Mouse (Mus musculus): ENCODE results near the gene Cym. TPM values are rescaled to one million over a fixed set of nuclear protein-coding genes. Genes with fewer than 3 reads are reported as not detected.

Cym gene
- total RNA-seq (2014; rRNA removed) (0.09 and 0.13 TPM in 2 replicates), polyA plus RNA-seq (2012; rRNA removed) (0.14 TPM in 1 of 2 replicates, not detected in the other)

DNA sequence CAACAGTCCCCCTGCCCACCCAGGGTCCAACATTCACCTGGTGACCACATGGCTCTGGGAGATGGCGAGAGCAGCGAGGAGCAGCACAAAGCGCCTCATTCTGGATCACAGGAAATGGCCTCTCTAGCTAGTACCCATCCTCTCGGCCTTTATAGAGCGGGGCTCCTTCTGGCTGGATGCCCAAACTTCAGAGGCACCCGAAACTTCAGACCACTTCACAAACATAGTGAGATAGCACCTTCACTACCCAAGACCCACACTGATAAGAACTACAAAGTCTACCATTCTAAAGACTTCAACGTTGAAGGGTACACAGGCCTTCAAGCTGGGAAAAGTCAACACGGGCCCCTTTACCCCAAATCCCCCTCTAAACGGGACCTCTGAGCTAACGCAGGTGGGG is at the start of gene Cym:
Gene Cym (minus strand): TSS at position 125 of the 400 bp plus-strand sequence.
- Histone ChIP-seq H3K4me1 (ENCODE audit: control insufficient read depth, insufficient read depth, low read length) (peaks cover 5% of the 10 kb centered on the region; the same call in 1 of the 2 replicates), H3K4me3 (ENCODE audit: insufficient read depth, low read depth, low read length) (no peak within 1 kb of the TSS), H3K79me2 (ENCODE audit: control insufficient read depth, insufficient read depth, low read length) (no peaks in the 10 kb centered on the region), H3K27me3 (ENCODE audit: control insufficient read depth, insufficient read depth, low read length) (no peaks in the 10 kb centered on the region), H3K9ac (ENCODE audit: low read depth, low read length) (no peak within 1 kb of the TSS), H3K36me3 (ENCODE audit: control insufficient read depth, insufficient read depth, low read length) (no peaks in the 10 kb centered on the region), H3K27ac (replicated peaks; ENCODE audit: insufficient read depth, low read depth, low read length) (no peak within 1 kb of the TSS)
- TF ChIP-seq CTCF (IDR thresholded peaks at IDR 0.05; ENCODE audit: low read depth, low read length) (no peak), POLR2A (IDR thresholded peaks at IDR 0.05; ENCODE audit: extremely low read depth, insufficient read depth, low read length) (no peak)
- no peak for DNase-seq (ENCODE audit: extremely low read depth, low read depth, low spot score)
- WGBS, result 80% methylated on average over 10 of the region's 10 CpGs

DNA sequence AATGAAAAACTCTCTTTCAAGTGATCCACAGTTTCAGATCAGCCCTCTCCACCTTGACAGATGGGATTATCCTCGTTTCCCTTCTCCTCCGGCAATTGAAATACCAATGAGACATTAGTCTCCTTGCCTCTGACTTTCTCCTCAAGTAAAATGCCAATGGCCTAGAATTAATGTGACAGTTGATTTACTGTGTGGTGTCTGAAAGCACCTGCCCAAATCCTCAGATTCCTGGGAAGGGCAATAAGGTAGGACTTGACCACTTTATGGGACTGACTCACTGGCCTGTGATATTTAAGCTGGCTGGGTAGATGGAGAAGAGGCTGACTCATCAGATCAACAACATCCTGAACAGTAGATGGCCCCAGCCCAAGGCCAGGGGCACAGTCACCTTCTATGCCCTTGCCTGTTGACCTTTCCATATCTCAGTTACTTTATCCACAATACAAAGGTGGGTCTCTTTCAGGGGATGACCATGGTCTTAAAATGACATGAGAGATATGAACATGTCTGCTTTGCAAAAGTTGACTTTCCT is 45.3 kb upstream of the Cym start:
- Histone ChIP-seq H3K4me1 (ENCODE audit: control insufficient read depth, insufficient read depth, low read length) (no peaks in the 10 kb centered on the region), H3K4me3 (ENCODE audit: insufficient read depth, low read depth, low read length) (no peak overlapping the region), H3K79me2 (ENCODE audit: control insufficient read depth, insufficient read depth, low read length) (no peaks in the 10 kb centered on the region), H3K9ac (ENCODE audit: low read depth, low read length) (no peak overlapping the region), H3K36me3 (ENCODE audit: control insufficient read depth, insufficient read depth, low read length) (no peaks in the 10 kb centered on the region), H3K27me3 (ENCODE audit: control insufficient read depth, insufficient read depth, low read length) (no peaks in the 10 kb centered on the region), H3K27ac (replicated peaks; ENCODE audit: insufficient read depth, low read depth, low read length) (no peak overlapping the region)
- no peak for DNase-seq (ENCODE audit: extremely low read depth, low read depth, low spot score)
- WGBS, result 82% methylated on average over 2 of the region's 2 CpGs
- TF ChIP-seq POLR2A (IDR thresholded peaks at IDR 0.05; ENCODE audit: extremely low read depth, insufficient read depth, low read length) (no peak), CTCF (IDR thresholded peaks at IDR 0.05; ENCODE audit: low read depth, low read length) (no peak)

DNA sequence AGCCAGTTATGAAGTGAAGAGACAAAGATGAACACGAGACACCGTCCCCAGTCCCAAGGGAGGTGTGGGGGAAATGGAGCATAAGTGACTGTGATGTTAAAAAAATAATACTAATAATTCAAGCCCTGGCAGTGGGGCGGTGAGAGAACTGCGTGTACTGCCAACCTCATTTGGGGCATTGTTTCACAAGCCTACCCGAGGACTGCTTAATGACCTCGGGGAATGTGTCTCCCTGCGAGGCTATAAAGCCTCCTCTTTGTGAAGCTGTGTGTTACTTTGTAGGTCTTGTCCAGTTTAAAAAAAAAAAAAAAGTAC is 40.3 kb upstream of the Cym start:
- H3K36me3 ChIP-seq (ENCODE audit: control insufficient read depth, insufficient read depth, low read length), result no peaks in the 10 kb centered on the region
- DNase-seq (ENCODE audit: extremely low read depth, low read depth, low spot score), result no peak
- no peak overlapping the region for H3K4me3 ChIP-seq (ENCODE audit: insufficient read depth, low read depth, low read length)
- no peaks in the 10 kb centered on the region for H3K27me3 ChIP-seq (ENCODE audit: control insufficient read depth, insufficient read depth, low read length)
- WGBS, result 38% methylated on average over 7 of the region's 7 CpGs
- H3K79me2 ChIP-seq (ENCODE audit: control insufficient read depth, insufficient read depth, low read length), result no peaks in the 10 kb centered on the region
- no peak overlapping the region for H3K27ac ChIP-seq (replicated peaks; ENCODE audit: insufficient read depth, low read depth, low read length)
- no peaks in the 10 kb centered on the region for H3K4me1 ChIP-seq (ENCODE audit: control insufficient read depth, insufficient read depth, low read length)
- no peak overlapping the region for H3K9ac ChIP-seq (ENCODE audit: low read depth, low read length)
- TF ChIP-seq POLR2A (IDR thresholded peaks at IDR 0.05; ENCODE audit: extremely low read depth, insufficient read depth, low read length), result no peak

DNA sequence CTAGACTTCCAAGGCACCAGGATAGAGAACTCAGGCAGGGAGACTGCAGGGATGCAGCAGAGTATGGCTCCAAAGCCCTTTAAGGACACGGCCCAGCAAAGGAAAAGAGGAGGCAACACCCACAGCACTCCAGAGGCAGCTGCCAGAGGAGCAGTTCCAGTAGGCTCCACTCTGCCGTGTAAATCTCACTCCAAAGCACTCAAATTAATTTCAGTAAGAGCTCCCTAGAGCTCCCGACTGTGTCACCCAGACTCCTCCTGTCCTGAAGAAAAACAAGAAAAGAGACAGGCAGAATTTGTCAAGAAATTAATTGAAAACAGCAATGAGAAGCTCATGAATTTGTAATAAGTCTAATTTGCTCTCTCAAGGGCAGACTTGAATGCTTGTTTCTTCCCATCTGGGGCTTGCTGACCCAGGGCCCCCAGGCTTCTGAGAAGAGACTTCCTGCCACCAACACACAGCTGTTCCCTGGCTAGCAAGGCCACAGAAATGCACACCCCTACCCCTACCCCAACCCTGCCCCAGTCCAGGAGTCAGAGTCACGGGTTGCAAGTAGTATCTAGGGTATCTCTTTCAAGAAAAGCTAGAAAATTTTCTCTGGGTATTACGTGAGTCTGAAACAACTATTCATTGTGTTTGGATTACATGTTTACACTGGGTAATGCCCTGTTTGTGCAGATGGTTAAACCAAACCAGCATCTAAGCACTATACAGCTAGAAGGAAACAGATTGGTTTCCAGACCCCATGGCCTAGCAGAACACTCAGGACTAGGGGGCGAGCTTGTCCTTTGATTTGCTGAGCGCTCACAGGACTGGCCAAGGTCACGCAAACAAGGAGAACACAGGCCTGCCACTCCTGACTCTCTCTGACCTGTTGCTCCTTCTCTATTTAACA is 39.7 kb upstream of the Cym start:
- no peak for DNase-seq (ENCODE audit: extremely low read depth, low read depth, low spot score)
- no peaks in the 10 kb centered on the region for H3K27me3 ChIP-seq (ENCODE audit: control insufficient read depth, insufficient read depth, low read length)
- H3K27ac ChIP-seq (replicated peaks; ENCODE audit: insufficient read depth, low read depth, low read length), result no peak overlapping the region
- WGBS, result 62% methylated on average over 8 of the region's 8 CpGs
- H3K4me3 ChIP-seq (ENCODE audit: insufficient read depth, low read depth, low read length), result no peak overlapping the region
- no peak for TF ChIP-seq POLR2A (IDR thresholded peaks at IDR 0.05; ENCODE audit: extremely low read depth, insufficient read depth, low read length)
- no peak for TF ChIP-seq CTCF (IDR thresholded peaks at IDR 0.05; ENCODE audit: low read depth, low read length)
- no peak overlapping the region for H3K9ac ChIP-seq (ENCODE audit: low read depth, low read length)
- no peaks in the 10 kb centered on the region for H3K36me3 ChIP-seq (ENCODE audit: control insufficient read depth, insufficient read depth, low read length)
- no peaks in the 10 kb centered on the region for H3K79me2 ChIP-seq (ENCODE audit: control insufficient read depth, insufficient read depth, low read length)
- H3K4me1 ChIP-seq (ENCODE audit: control insufficient read depth, insufficient read depth, low read length), result no peaks in the 10 kb centered on the region

DNA sequence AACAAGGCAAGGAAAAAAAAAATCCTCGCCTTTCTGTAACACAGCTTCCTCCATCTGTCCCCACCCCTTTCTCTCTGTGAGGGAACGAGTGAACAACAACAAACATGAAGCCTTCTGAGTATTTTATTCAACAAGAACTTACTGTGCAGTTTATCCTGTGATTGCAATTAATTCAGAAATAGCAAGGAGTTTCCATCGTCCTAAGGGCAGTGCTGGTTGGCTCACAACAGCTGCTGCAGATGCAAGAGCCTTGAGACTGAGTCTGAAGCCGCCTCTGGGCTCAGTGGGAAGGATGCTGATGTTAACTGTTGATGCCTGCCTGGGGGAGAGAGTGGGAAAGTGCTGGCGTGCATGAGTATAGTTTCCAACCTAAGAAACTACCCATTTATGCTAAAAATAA is 36.4 kb upstream of the Cym start:
- 65% methylated on average over 5 of the region's 5 CpGs for WGBS
- no peaks in the 10 kb centered on the region for H3K4me1 ChIP-seq (ENCODE audit: control insufficient read depth, insufficient read depth, low read length)
- no peaks in the 10 kb centered on the region for H3K27me3 ChIP-seq (ENCODE audit: control insufficient read depth, insufficient read depth, low read length)
- no peak overlapping the region for H3K4me3 ChIP-seq (ENCODE audit: insufficient read depth, low read depth, low read length)
- H3K36me3 ChIP-seq (ENCODE audit: control insufficient read depth, insufficient read depth, low read length), result no peaks in the 10 kb centered on the region
- no peak for DNase-seq (ENCODE audit: extremely low read depth, low read depth, low spot score)
- no peaks in the 10 kb centered on the region for H3K79me2 ChIP-seq (ENCODE audit: control insufficient read depth, insufficient read depth, low read length)
- TF ChIP-seq POLR2A (IDR thresholded peaks at IDR 0.05; ENCODE audit: extremely low read depth, insufficient read depth, low read length) (no peak), CTCF (IDR thresholded peaks at IDR 0.05; ENCODE audit: low read depth, low read length) (no peak)
- H3K27ac ChIP-seq (replicated peaks; ENCODE audit: insufficient read depth, low read depth, low read length), result no peak overlapping the region
- H3K9ac ChIP-seq (ENCODE audit: low read depth, low read length), result no peak overlapping the region

DNA sequence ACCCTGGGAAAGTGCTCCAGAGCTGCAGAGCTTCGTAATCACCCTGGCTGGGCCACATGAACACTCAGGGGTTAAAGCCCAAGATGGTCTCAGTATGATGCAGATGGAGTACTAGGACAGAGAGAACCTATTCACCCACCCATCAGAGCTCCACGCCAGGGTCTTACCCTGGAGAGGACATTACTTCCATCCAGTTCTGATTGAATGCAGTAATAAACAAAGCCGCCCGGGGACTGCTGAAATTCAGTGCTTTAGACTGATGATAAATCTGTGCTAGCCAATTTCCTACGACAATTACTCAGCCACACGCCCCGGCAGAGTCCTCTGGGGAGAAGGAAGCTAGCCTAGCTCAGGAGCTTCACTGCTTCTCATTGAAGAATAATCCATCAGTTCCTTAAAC is 35.2 kb upstream of the Cym start:
- no peak for DNase-seq (ENCODE audit: extremely low read depth, low read depth, low spot score)
- 83% methylated on average over 7 of the region's 7 CpGs for WGBS

More for the DNA sequence above, 35.2 kb upstream of the Cym start:
- H3K36me3 ChIP-seq (ENCODE audit: control insufficient read depth, insufficient read depth, low read length), result no peaks in the 10 kb centered on the region
- H3K27me3 ChIP-seq (ENCODE audit: control insufficient read depth, insufficient read depth, low read length), result no peaks in the 10 kb centered on the region
- no peak overlapping the region for H3K9ac ChIP-seq (ENCODE audit: low read depth, low read length)
- H3K79me2 ChIP-seq (ENCODE audit: control insufficient read depth, insufficient read depth, low read length), result no peaks in the 10 kb centered on the region
- no peak overlapping the region for H3K27ac ChIP-seq (replicated peaks; ENCODE audit: insufficient read depth, low read depth, low read length)
- TF ChIP-seq CTCF (IDR thresholded peaks at IDR 0.05; ENCODE audit: low read depth, low read length) (no peak), POLR2A (IDR thresholded peaks at IDR 0.05; ENCODE audit: extremely low read depth, insufficient read depth, low read length) (no peak)
- H3K4me3 ChIP-seq (ENCODE audit: insufficient read depth, low read depth, low read length), result no peak overlapping the region
- H3K4me1 ChIP-seq (ENCODE audit: control insufficient read depth, insufficient read depth, low read length), result no peaks in the 10 kb centered on the region
